Mouse (Mus musculus): ENCODE data around the gene Gm3468. TPM values are rescaled to one million over a fixed set of nuclear protein-coding genes. Genes with fewer than 3 reads are reported as not detected.
"Not testable (repeated sequence)": the region's sequence is repeated elsewhere in the genome, so short reads cannot be mapped to it uniquely, and the experiment has no call there.

The Gm3468 gene
- total RNA-seq (2022), result not detected

DNA sequence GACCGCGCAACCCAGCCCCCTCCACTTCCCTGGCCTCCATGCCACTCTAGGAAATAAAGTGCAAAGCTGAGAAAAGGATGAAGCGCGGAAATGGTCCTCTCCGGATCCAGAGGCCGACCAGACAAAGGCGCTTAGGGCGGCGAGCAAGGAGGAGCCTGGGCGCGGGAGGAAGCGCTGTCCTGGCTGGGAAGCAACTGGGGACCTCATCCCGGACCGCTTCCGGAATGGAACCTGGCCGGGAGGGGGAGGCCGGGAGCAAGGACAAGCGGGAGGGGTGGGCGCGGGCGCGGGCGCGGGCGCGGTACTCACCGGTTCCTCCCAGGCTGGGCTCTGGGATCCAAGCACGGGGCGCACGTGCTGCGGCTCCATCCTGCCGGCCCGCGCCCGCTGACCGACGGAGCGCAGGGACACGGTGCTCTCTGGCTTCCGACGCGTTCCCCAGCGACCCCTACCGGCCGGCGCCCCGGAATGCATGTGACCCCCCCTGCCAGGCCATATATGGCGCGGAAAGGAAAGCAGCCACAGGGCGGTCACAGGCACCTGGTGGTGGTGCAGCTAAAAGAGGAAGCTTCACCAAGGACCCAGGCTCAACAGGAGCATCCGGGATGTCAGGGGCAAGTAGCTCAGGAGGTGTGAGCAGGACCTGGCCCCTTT lies at the start of gene Gm3468:
TSS of gene Gm3468 (minus strand) at position 394 of the 654 bp plus-strand sequence.
- peak in 1 of 2 experiments; percentile 2 for DNase-seq (ENCODE audit: low spot score in 2 of 2)

DNA sequence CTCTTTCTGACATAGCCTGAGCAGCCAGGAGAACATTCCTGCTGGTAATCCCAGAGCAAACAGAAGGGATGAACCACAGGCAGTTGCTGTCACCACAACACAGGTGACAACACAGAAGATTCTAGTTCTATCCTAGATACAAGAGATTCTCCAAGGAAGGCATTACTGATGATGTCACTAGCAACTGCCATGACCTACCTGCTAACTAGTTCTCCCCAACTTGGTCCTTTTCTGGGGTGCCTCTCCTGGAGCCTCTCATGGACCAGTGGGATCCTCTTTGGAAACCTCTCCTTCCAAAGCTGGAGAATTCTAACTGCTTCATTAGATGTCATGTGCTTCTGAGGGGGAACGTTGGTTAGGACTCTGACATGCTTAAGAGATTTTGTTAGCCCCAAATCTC lies 17.2 kb upstream of the Gm3468 start, which contains the start of gene Gm3476:
TSS of gene Gm3476 (minus strand) at position 101 of the 400 bp plus-strand sequence.
- DNase-seq (ENCODE audit: low spot score in 2 of 2), result not testable (repeated sequence)

DNA sequence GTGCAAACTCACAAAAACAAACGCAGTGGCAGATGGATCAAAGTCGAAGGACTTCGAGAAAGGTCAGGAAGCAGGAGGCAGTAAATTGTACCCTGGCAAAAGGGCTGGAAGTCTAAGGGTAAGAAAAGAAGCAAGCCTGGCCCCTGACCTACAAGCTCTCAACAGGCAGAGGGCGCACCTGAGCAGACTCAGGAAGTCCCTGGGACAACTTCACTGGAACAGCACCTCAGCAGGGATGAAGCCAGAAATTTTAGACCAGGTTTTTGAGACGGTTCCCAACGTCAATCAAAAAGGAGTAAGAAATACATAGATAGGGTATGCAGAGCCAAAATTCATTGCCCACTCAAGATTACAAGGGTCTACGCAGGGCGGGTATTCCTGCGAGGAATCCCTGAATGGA lies 965 bp downstream of the Gm3468 start:
- not testable (repeated sequence) for DNase-seq (ENCODE audit: low spot score in 2 of 2)

DNA sequence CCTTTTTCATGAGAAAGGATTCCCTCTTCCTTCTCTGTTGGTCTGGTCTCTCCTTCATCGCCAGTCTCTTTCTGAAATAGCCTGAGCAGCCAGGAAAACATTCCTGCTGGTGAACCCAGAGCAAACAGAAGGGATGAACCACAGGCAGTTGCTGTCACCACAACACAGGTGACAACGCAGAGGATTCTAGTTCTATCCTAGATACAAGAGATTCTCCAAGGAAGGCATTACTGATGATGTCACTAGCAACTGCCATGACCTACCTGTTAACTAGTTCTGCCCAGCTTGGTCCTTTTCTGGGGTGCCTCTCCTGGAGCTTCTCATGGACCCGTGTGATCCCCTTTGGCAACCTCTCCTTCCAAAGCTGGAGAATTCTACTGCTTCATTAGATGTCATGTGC lies 14.6 kb downstream of the Gm3468 start, which contains the start of gene Gm8206:
TSS of gene Gm8206 (minus strand) at position 101 of the 400 bp plus-strand sequence.
- not testable (repeated sequence) for DNase-seq (ENCODE audit: low spot score in 2 of 2)

DNA sequence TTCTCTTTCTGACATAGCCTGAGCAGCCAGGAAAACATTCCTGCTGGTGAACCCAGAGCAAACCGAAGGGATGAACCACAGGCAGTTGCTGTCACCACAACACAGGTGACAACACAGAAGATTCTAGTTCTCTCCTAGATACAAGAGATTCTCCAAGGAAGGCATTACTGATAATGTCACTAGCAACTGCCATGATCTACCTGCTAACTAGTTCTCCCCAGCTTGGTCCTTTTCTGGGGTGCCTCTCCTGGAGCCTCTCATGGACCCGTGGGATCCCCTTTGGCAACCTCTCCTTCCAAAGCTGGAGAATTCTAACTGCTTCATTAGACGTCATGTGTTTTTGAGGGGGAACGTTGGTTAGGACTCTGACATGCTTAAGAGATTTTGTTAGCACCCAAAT lies 50.3 kb downstream of the Gm3468 start, which contains the start of gene Gm6337:
TSS of gene Gm6337 (minus strand) at position 101 of the 400 bp plus-strand sequence.
- DNase-seq (ENCODE audit: low spot score in 2 of 2), result not testable (repeated sequence)

Other genes with a start within 250 kb of the Gm3468 start
- not detected for gene Gm8237, start 228.3 kb downstream of the Gm3468 start, total RNA-seq (2022)
- not detected for gene Gm3248, start 146.9 kb downstream of the Gm3468 start, total RNA-seq (2022)
- gene Gm3453, start 129.5 kb downstream of the Gm3468 start, total RNA-seq (2022), result not detected
- gene Gm6337, start 50.4 kb downstream of the Gm3468 start, total RNA-seq (2022), result not detected
- not detected for gene Gm8206, start 14.7 kb downstream of the Gm3468 start, total RNA-seq (2022)
- not detected for gene Gm3476, start 17.1 kb upstream of the Gm3468 start, total RNA-seq (2022)
- not detected for gene Gm21560, start 110.6 kb upstream of the Gm3468 start, total RNA-seq (2022)
- gene Gm3411, start 178.6 kb upstream of the Gm3468 start, total RNA-seq (2022), result not detected
- not detected for gene Gm21103, start 196.2 kb upstream of the Gm3468 start, total RNA-seq (2022)
- gene Gm3618, start 235.0 kb upstream of the Gm3468 start, total RNA-seq (2022), result not detected

Measured in gastrocnemius, adult 8-10 months (tissue).